Mouse (Mus musculus) CH12.LX (cell line): ENCODE measurements around the gene Astl. TPM values are rescaled to one million over a fixed set of nuclear protein-coding genes. Genes with fewer than 3 reads are reported as not detected.

Experiments used
- polyA plus RNA-seq: library from polyadenylated mRNA; unstranded; fragments of >175 nt; gene quantifications from 2 replicates; pipeline ENCODE4 v1.2.1, GENCODE M21; 2012; ENCODE audit warnings: low read depth; ENCODE audit not compliant: insufficient read length
- total RNA-seq, 2 experiments: library from RNA; depleted of rRNA; stranded (reverse); fragments of 300-350 nt in 1 of 2; fragments of >200 nt in 1 of 2; gene quantifications; 2 replicates each; pipeline ENCODE4 v1.2.3; 2012 to 2014

The Astl gene
- total and polyA plus RNA-seq, 3 experiments, result 0.08 TPM; not detected in 2

Other genes with a start within 250 kb of the Astl start
- 55.3 and 56.0 TPM in 2 replicates for gene Ncaph, start 204.7 kb upstream of the Astl start, total RNA-seq (2012; rRNA removed)
- gene Ncaph, start 204.7 kb upstream of the Astl start, total RNA-seq (2014; rRNA removed), result 74.1 and 86.6 TPM in 2 replicates
- gene Ncaph, start 204.7 kb upstream of the Astl start, polyA plus RNA-seq, result 53.4 and 58.2 TPM in 2 replicates
- gene Itpripl1, start 195.2 kb upstream of the Astl start, total RNA-seq (2012; rRNA removed), result 27.5 and 30.6 TPM in 2 replicates
- gene Itpripl1, start 195.2 kb upstream of the Astl start, total RNA-seq (2014; rRNA removed), result 15.8 and 19.7 TPM in 2 replicates
- 21.4 and 23.4 TPM in 2 replicates for gene Itpripl1, start 195.2 kb upstream of the Astl start, polyA plus RNA-seq
- gene 1810024B03Rik, start 130.4 kb upstream of the Astl start, total RNA-seq (2012; rRNA removed), result 0.93 and 1.3 TPM in 2 replicates
- gene 1810024B03Rik, start 130.4 kb upstream of the Astl start, total RNA-seq (2014; rRNA removed), result 0.63 and 1.2 TPM in 2 replicates
- 0.77 and 0.94 TPM in 2 replicates for gene 1810024B03Rik, start 130.4 kb upstream of the Astl start, polyA plus RNA-seq
- 90.3 and 99.0 TPM in 2 replicates for gene Snrnp200, start 130.3 kb upstream of the Astl start, total RNA-seq (2012; rRNA removed)
- gene Snrnp200, start 130.3 kb upstream of the Astl start, total RNA-seq (2014; rRNA removed), result 74.3 and 75.1 TPM in 2 replicates
- 100 and 102 TPM in 2 replicates for gene Snrnp200, start 130.3 kb upstream of the Astl start, polyA plus RNA-seq
- 72.1 and 79.0 TPM in 2 replicates for gene Ciao1, start 90.8 kb upstream of the Astl start, total RNA-seq (2012; rRNA removed)
- gene Ciao1, start 90.8 kb upstream of the Astl start, total RNA-seq (2014; rRNA removed), result 58.3 and 60.9 TPM in 2 replicates
- gene Ciao1, start 90.8 kb upstream of the Astl start, polyA plus RNA-seq, result 74.3 and 74.5 TPM in 2 replicates
- gene Tmem127, start 90.7 kb upstream of the Astl start, total RNA-seq (2012; rRNA removed), result 11.5 and 12.0 TPM in 2 replicates
- 12.3 and 15.8 TPM in 2 replicates for gene Tmem127, start 90.7 kb upstream of the Astl start, total RNA-seq (2014; rRNA removed)
- 11.4 and 11.9 TPM in 2 replicates for gene Tmem127, start 90.7 kb upstream of the Astl start, polyA plus RNA-seq
- gene Stard7, start 68.4 kb upstream of the Astl start, total RNA-seq (2012; rRNA removed), result 69.0 and 71.4 TPM in 2 replicates
- gene Stard7, start 68.4 kb upstream of the Astl start, total RNA-seq (2014; rRNA removed), result 122 and 135 TPM in 2 replicates
- gene Stard7, start 68.4 kb upstream of the Astl start, polyA plus RNA-seq, result 66.8 and 80.6 TPM in 2 replicates
- gene Dusp2, start 2.5 kb upstream of the Astl start, total RNA-seq (2012; rRNA removed), result 57.8 and 71.0 TPM in 2 replicates
- gene Dusp2, start 2.5 kb upstream of the Astl start, total RNA-seq (2014; rRNA removed), result 96.6 and 107 TPM in 2 replicates
- gene Dusp2, start 2.5 kb upstream of the Astl start, polyA plus RNA-seq, result 68.5 and 81.5 TPM in 2 replicates
- gene Adra2b, start 24.6 kb downstream of the Astl start, total RNA-seq (2012; rRNA removed), result not detected in 2 replicates
- gene Adra2b, start 24.6 kb downstream of the Astl start, total RNA-seq (2014; rRNA removed), result 0.08 TPM in 1 of 2 replicates, not detected in the other
- 0.05 TPM in 1 of 2 replicates, not detected in the other for gene Adra2b, start 24.6 kb downstream of the Astl start, polyA plus RNA-seq
- gene Gpat2, start 86.6 kb downstream of the Astl start, total RNA-seq (2012; rRNA removed), result 0.17 and 0.21 TPM in 2 replicates
- 0.19 TPM in 2 replicates for gene Gpat2, start 86.6 kb downstream of the Astl start, total RNA-seq (2014; rRNA removed)
- 0.45 and 0.63 TPM in 2 replicates for gene Gpat2, start 86.6 kb downstream of the Astl start, polyA plus RNA-seq
- gene Fahd2a, start 105.9 kb downstream of the Astl start, total RNA-seq (2012; rRNA removed), result 8.6 and 9.9 TPM in 2 replicates
- 6.6 and 8.1 TPM in 2 replicates for gene Fahd2a, start 105.9 kb downstream of the Astl start, total RNA-seq (2014; rRNA removed)
- 4.5 and 5.2 TPM in 2 replicates for gene Fahd2a, start 105.9 kb downstream of the Astl start, polyA plus RNA-seq
- not detected in 2 replicates for gene Kcnip3, start 183.5 kb downstream of the Astl start, total RNA-seq (2012; rRNA removed)
- gene Kcnip3, start 183.5 kb downstream of the Astl start, total RNA-seq (2014; rRNA removed), result not detected in 2 replicates
- gene Kcnip3, start 183.5 kb downstream of the Astl start, polyA plus RNA-seq, result not detected in 2 replicates
- gene Prom2, start 202.8 kb downstream of the Astl start, total RNA-seq (2012; rRNA removed), result not detected in 2 replicates
- gene Prom2, start 202.8 kb downstream of the Astl start, total RNA-seq (2014; rRNA removed), result not detected in 2 replicates
- not detected in 2 replicates for gene Prom2, start 202.8 kb downstream of the Astl start, polyA plus RNA-seq
- gene Zfp661, start 248.5 kb downstream of the Astl start, total RNA-seq (2012; rRNA removed), result 4.1 and 4.7 TPM in 2 replicates
- 5.9 and 6.7 TPM in 2 replicates for gene Zfp661, start 248.5 kb downstream of the Astl start, total RNA-seq (2014; rRNA removed)
- gene Zfp661, start 248.5 kb downstream of the Astl start, polyA plus RNA-seq, result 2.5 and 3.2 TPM in 2 replicates
- gene Mrps5, start 248.6 kb downstream of the Astl start, total RNA-seq (2012; rRNA removed), result 173 and 188 TPM in 2 replicates
- 144 and 186 TPM in 2 replicates for gene Mrps5, start 248.6 kb downstream of the Astl start, total RNA-seq (2014; rRNA removed)
- gene Mrps5, start 248.6 kb downstream of the Astl start, polyA plus RNA-seq, result 210 and 278 TPM in 2 replicates